ENCODE assay signal across 7 mouse cellular contexts in genomic region chr5:31631169-31631568, GRCm38 (mm10). TPM values are rescaled to one million over a fixed set of nuclear protein-coding genes. Genes with fewer than 3 reads are reported as not detected.
A peak's percentile ranks its signal among the peaks of the same experiment; 100 is the strongest.
DNase-seq lines count a peak whose midpoint lies in the region; ATAC-seq and TF ChIP-seq lines count a peak whose summit lies in the region.
"Not testable (repeated sequence)": the region's sequence is repeated elsewhere in the genome, so short reads cannot be mapped to it uniquely, and the experiment has no call there.

No protein-coding gene starts in this region.

- not testable (repeated sequence) for ATAC-seq in embryonic facial prominence, embryonic 12.5 days (ENCODE audit: insufficient number of reproducible peaks, insufficient read depth, low FRiP score, low TSS enrichment); heart, embryonic 14.5 days (ENCODE audit: insufficient number of reproducible peaks, insufficient read depth, low FRiP score, low read depth); intestine, embryonic 16.5 days; kidney, embryonic 15.5 days (replicated peaks; ENCODE audit: low FRiP score); lung, embryonic 14.5 days (ENCODE audit: insufficient read depth)

- H3K9ac ChIP-seq in ES-Bruce4 (ENCODE audit: low read depth, poor library complexity, severe bottlenecking) = peak overlapping the region; percentile 36
- not testable (repeated sequence) for H3K9ac ChIP-seq in embryonic facial prominence, embryonic 12.5 days; heart, embryonic 14.5 days (ENCODE audit: low read length); intestine, embryonic 16.5 days (ENCODE audit: low read depth, low read length); kidney, embryonic 15.5 days; lung, embryonic 14.5 days

- TF ChIP-seq EP300 in ES-Bruce4 (IDR thresholded peaks at IDR 0.05; ENCODE audit: insufficient read depth, low read depth, low read length) = not testable (repeated sequence)

- H3K27me3 ChIP-seq in ES-Bruce4 (ENCODE audit: control insufficient read depth, insufficient read depth, low read length, poor library complexity, severe bottlenecking); embryonic facial prominence, embryonic 12.5 days; heart, embryonic 14.5 days (ENCODE audit: control insufficient read depth, insufficient read depth, low read length); intestine, embryonic 16.5 days (replicated peaks; ENCODE audit: control insufficient read depth, insufficient read depth, low read length); kidney, embryonic 15.5 days; lung, embryonic 14.5 days (ENCODE audit: insufficient read depth, low read length): not testable (repeated sequence)

- not testable (repeated sequence) for H3K4me2 ChIP-seq in embryonic facial prominence, embryonic 12.5 days (replicated peaks); heart, embryonic 14.5 days (ENCODE audit: low read length); intestine, embryonic 16.5 days (ENCODE audit: low read depth, low read length); kidney, embryonic 15.5 days; lung, embryonic 14.5 days

- not testable (repeated sequence) for TF ChIP-seq CTCF in ES-Bruce4 (IDR thresholded peaks at IDR 0.05; ENCODE audit: low read depth, low read length); embryonic fibroblast, embryonic 13.5 days (IDR thresholded peaks at IDR 0.05; ENCODE audit: borderline replicate concordance, insufficient read depth, low read length); lung, embryonic 14.5 days (IDR thresholded peaks at IDR 0.05; ENCODE audit: low read depth)

- peak overlapping the region; percentile 69 for H3K27ac ChIP-seq in ES-Bruce4 (ENCODE audit: insufficient read depth, low read length)
- H3K27ac ChIP-seq in embryonic facial prominence, embryonic 12.5 days = 0 out of 2 replicates have a peak overlapping the region, but pooled peaks have one; percentile 83
- H3K27ac ChIP-seq in embryonic fibroblast, embryonic 13.5 days (ENCODE audit: insufficient read depth, low read length) = peak overlapping the region; percentile 98
- H3K27ac ChIP-seq in heart, embryonic 14.5 days (replicated peaks in 1 of 2; ENCODE audit: control insufficient read depth in 1 of 2, insufficient read depth in 1 of 2, low read depth in 2 of 2, low read length in 2 of 2) = peak overlapping the region; percentile 88 to 95
- peak overlapping the region; percentile 23; the same call in 1 of the 2 replicates for H3K27ac ChIP-seq in intestine, embryonic 16.5 days (ENCODE audit: low read length)
- H3K27ac ChIP-seq in kidney, embryonic 15.5 days = 0 out of 2 replicates have a peak overlapping the region, but pooled peaks have one; percentile 1
- peak overlapping the region; percentile 78 for H3K27ac ChIP-seq in lung, embryonic 14.5 days (ENCODE audit: low read depth)

- not testable (repeated sequence) for H3K4me3 ChIP-seq in ES-Bruce4 (ENCODE audit: low read depth, low read length); embryonic facial prominence, embryonic 12.5 days; embryonic fibroblast, embryonic 13.5 days (ENCODE audit: insufficient read depth, low read length); heart, embryonic 14.5 days (ENCODE audit: control insufficient read depth in 1 of 2, insufficient read depth in 1 of 2, low read depth in 1 of 2, low read length in 2 of 2); intestine, embryonic 16.5 days (ENCODE audit: low read length); kidney, embryonic 15.5 days (replicated peaks); lung, embryonic 14.5 days (ENCODE audit: low read depth, low read length)

- peaks cover 16% of the 10 kb centered on the region for H3K4me1 ChIP-seq in ES-Bruce4 (ENCODE audit: control insufficient read depth, insufficient read depth, low read length)
- H3K4me1 ChIP-seq in embryonic facial prominence, embryonic 12.5 days = peaks cover 24% of the 10 kb centered on the region
- peaks cover 37% of the 10 kb centered on the region for H3K4me1 ChIP-seq in embryonic fibroblast, embryonic 13.5 days (ENCODE audit: control insufficient read depth, insufficient read depth, low read length)
- H3K4me1 ChIP-seq in heart, embryonic 14.5 days (ENCODE audit: control insufficient read depth in 2 of 2, insufficient read depth in 2 of 2, low read length in 2 of 2) = peaks cover 35 to 48% of the 10 kb centered on the region in 2 experiments
- H3K4me1 ChIP-seq in intestine, embryonic 16.5 days (ENCODE audit: control insufficient read depth, insufficient read depth, low read length); lung, embryonic 14.5 days (ENCODE audit: insufficient read depth): not testable (repeated sequence)
- peaks cover 36% of the 10 kb centered on the region for H3K4me1 ChIP-seq in kidney, embryonic 15.5 days

- 94% methylated on average over 4 of the region's 4 CpGs for WGBS in embryonic facial prominence, embryonic 12.5 days
- WGBS in heart, embryonic 14.5 days = 99% methylated on average over 4 of the region's 4 CpGs
- 95% methylated on average over 4 of the region's 4 CpGs for WGBS in intestine, embryonic 16.5 days
- 79% methylated on average over 4 of the region's 4 CpGs for WGBS in kidney, embryonic 15.5 days
- 91% methylated on average over 4 of the region's 4 CpGs for WGBS in lung, embryonic 14.5 days

- not testable (repeated sequence) for H3K9me3 ChIP-seq in ES-Bruce4 (replicated peaks; ENCODE audit: control insufficient read depth, insufficient read depth, low read length, poor library complexity, severe bottlenecking); embryonic facial prominence, embryonic 12.5 days; heart, embryonic 14.5 days (ENCODE audit: control insufficient read depth, low read length); intestine, embryonic 16.5 days (ENCODE audit: control insufficient read depth, low read length); kidney, embryonic 15.5 days (replicated peaks); lung, embryonic 14.5 days (ENCODE audit: low read depth, low read length)

- not testable (repeated sequence) for H3K36me3 ChIP-seq in ES-Bruce4 (ENCODE audit: control insufficient read depth, insufficient read depth, low read length, poor library complexity, severe bottlenecking); embryonic facial prominence, embryonic 12.5 days; heart, embryonic 14.5 days (ENCODE audit: control insufficient read depth, insufficient read depth, low read length); intestine, embryonic 16.5 days (ENCODE audit: control insufficient read depth, insufficient read depth, low read length); kidney, embryonic 15.5 days; lung, embryonic 14.5 days (ENCODE audit: insufficient read depth)

- not testable (repeated sequence) for TF ChIP-seq POLR2A in ES-Bruce4 (IDR thresholded peaks at IDR 0.05; ENCODE audit: insufficient read depth, low read length); embryonic fibroblast, embryonic 13.5 days (IDR thresholded peaks at IDR 0.05; ENCODE audit: low read depth, low read length)

- DNase-seq in lung, embryonic 14.5 days = not testable (repeated sequence)

RNA-seq across cellular contexts. Expression of gene Mrpl33, which starts 34.4 kb away (rescaled TPM):
- 161 and 173 TPM in 2 replicates for polyA plus RNA-seq in ES-Bruce4 (2011; ENCODE audit: insufficient read depth, insufficient read length, low read depth, missing spikeins)
- 230 and 251 TPM in 2 replicates for polyA plus RNA-seq in embryonic facial prominence, embryonic 12.5 days (2016; fragmentation: Nextera tagmentation; extraction: Ambion mirVana)
- 165 and 191 TPM in 2 replicates for polyA plus RNA-seq in embryonic fibroblast, embryonic 13.5 days (2011; ENCODE audit: insufficient read length, low read depth, missing spikeins)
- 435 and 456 TPM in 2 replicates for polyA plus RNA-seq in heart, embryonic 14.5 days (2014; fragmentation: Nextera tagmentation; extraction: Ambion mirVana)
- 277 and 288 TPM in 2 replicates for polyA plus RNA-seq in intestine, embryonic 16.5 days (2015; fragmentation: Nextera tagmentation; extraction: Ambion mirVana)
- polyA plus RNA-seq in kidney, embryonic 15.5 days (2015; fragmentation: Nextera tagmentation; extraction: Ambion mirVana) = 272 and 284 TPM in 2 replicates
- 272 and 281 TPM in 2 replicates for polyA plus RNA-seq in lung, embryonic 14.5 days (2014; fragmentation: Nextera tagmentation; extraction: Ambion mirVana)

Comparison
In these comparisons a context has a peak if more than half of its experiments do, and no peak if none do; other contexts are left out.
1. H3K27ac ChIP-seq: peak in every context shown above with its lines; median percentile 98 in embryonic fibroblast, embryonic 13.5 days; 92 in heart, embryonic 14.5 days; 83 in embryonic facial prominence, embryonic 12.5 days; 78 in lung, embryonic 14.5 days; 69 in ES-Bruce4; 23 in intestine, embryonic 16.5 days; 1 in kidney, embryonic 15.5 days.